Mouse (Mus musculus) hindbrain, embryonic 14.5 days (tissue): ENCODE data around the gene 2210016L21Rik. TPM values are rescaled to one million over a fixed set of nuclear protein-coding genes. Genes with fewer than 3 reads are reported as not detected.
A peak's percentile ranks its signal among the peaks of the same experiment; 100 is the strongest.

Source experiments
- ATAC-seq: fragments of 200-750 bp; cut with Nextera tagmentation; 2 replicates; pipeline ENCODE4 v1.8.0; 2017; ENCODE audit warnings: moderate number of reproducible peaks, mild to moderate bottlenecking, moderate TSS enrichment, moderate library complexity; ENCODE audit not compliant: low FRiP score
- DNase-seq: peaks from one replicate; pipeline ENCODE4 v3.0.0-alpha.2; 2015; ENCODE audit warnings: low spot score
- H3K27ac ChIP-seq: fragments of 300-500 bp; sonication (generic); 2 replicates; pipeline ENCODE4 v1.5.1; 2014; ENCODE audit warnings: mild to moderate bottlenecking, moderate library complexity
- H3K27me3 ChIP-seq: fragments of 300-500 bp; sonication (generic); 2 replicates; pipeline ENCODE4 v1.6.1; 2014; ENCODE audit warnings: mild to moderate bottlenecking, low read length, mixed read lengths; ENCODE audit not compliant: control insufficient read depth, insufficient read depth
- H3K36me3 ChIP-seq: fragments of 300-500 bp; sonication (generic); replicated peaks from 2 replicates; pipeline ENCODE4 v1.6.1; 2014; ENCODE audit not compliant: control insufficient read depth, insufficient read depth
- H3K4me1 ChIP-seq: fragments of 300-500 bp; sonication (generic); replicated peaks from 2 replicates; pipeline ENCODE4 v1.6.1; 2014; ENCODE audit warnings: antibody characterized with exemption, low read length, mixed read lengths; ENCODE audit not compliant: control insufficient read depth, insufficient read depth
- H3K4me2 ChIP-seq: fragments of 300-500 bp; sonication (generic); replicated peaks from 2 replicates; pipeline ENCODE4 v1.6.1; 2014; ENCODE audit warnings: mild to moderate bottlenecking, moderate library complexity
- H3K4me3 ChIP-seq: fragments of 300-500 bp; sonication (generic); replicated peaks from 2 replicates; pipeline ENCODE4 v1.5.1; 2014; ENCODE audit warnings: mild to moderate bottlenecking, low read length
- H3K9ac ChIP-seq: fragments of 300-500 bp; sonication (generic); 2 replicates; pipeline ENCODE4 v1.6.1; 2014
- H3K9me3 ChIP-seq: fragments of 300-500 bp; sonication (generic); 2 replicates; pipeline ENCODE4 v1.6.1; 2016; ENCODE audit warnings: low read length; ENCODE audit not compliant: control insufficient read depth
- WGBS: fragments of 180-500 bp; shearing (Covaris S2); extraction: QIAGEN DNeasy Blood & Tissue Kit; methylation state at CpG from one replicate; pipeline ENCODE4 v1.1.7; 2014; 5-methylcytosine and 5-hydroxymethylcytosine counted together
- polyA plus RNA-seq: library from polyadenylated mRNA; unstranded; fragments of >200 nt; fragmentation: Nextera tagmentation; extraction: Ambion mirVana; gene quantifications from 2 replicates; pipeline ENCODE4 v1.2.1, GENCODE M21; 2014

2210016L21Rik gene
- polyA plus RNA-seq, 1 experiment from 2014 or later = 135 TPM

GRCm38 (mm10) chr5:114969609-114970215, 27.8 kb downstream of the 2210016L21Rik start:
- Histone ChIP-seq H3K9me3 (no peaks in the 10 kb centered on the region), H3K9ac (no peak overlapping the region), H3K27me3 (peaks cover 12% of the 10 kb centered on the region; the same call in 1 of the 2 replicates), H3K27ac (no peak overlapping the region), H3K36me3 (no peaks in the 10 kb centered on the region), H3K4me3 (no peak overlapping the region), H3K4me2 (no peak overlapping the region), H3K4me1 (no peaks in the 10 kb centered on the region)
- DNase-seq = no peak
- no peak for ATAC-seq
- WGBS = 46% methylated on average over 13 of the region's 13 CpGs

GRCm38 (mm10) chr5:114970824-114971227, 28.9 kb downstream of the 2210016L21Rik start, which contains the start of gene Hnf1a:
Gene Hnf1a, minus strand, starts transcription at chr5:114971094.
- peaks cover 12% of the 10 kb centered on the region; the same call in 1 of the 2 replicates for H3K27me3 ChIP-seq
- H3K9ac ChIP-seq = no peak within 1 kb of the TSS
- DNase-seq (no peak), ATAC-seq (no peak)
- WGBS = 75% methylated on average over 17 of the region's 17 CpGs
- no peaks in the 10 kb centered on the region for H3K4me1 ChIP-seq
- no peaks in the 10 kb centered on the region for H3K36me3 ChIP-seq
- H3K4me3 ChIP-seq = no peak within 1 kb of the TSS
- H3K4me2 ChIP-seq = no peak within 1 kb of the TSS
- H3K27ac ChIP-seq = no peak within 1 kb of the TSS
- H3K9me3 ChIP-seq = no peaks in the 10 kb centered on the region

GRCm38 (mm10) chr5:114972201-114972600, 30.2 kb downstream of the 2210016L21Rik start:
- WGBS = 81% methylated on average over 9 of the region's 9 CpGs

GRCm38 (mm10) chr5:114973131-114973530, 31.2 kb downstream of the 2210016L21Rik start:
- Histone ChIP-seq H3K27me3 (peaks cover 8% of the 10 kb centered on the region; the same call in 1 of the 2 replicates), H3K27ac (no peak overlapping the region), H3K4me1 (no peaks in the 10 kb centered on the region), H3K36me3 (no peaks in the 10 kb centered on the region), H3K4me3 (no peak overlapping the region), H3K4me2 (no peak overlapping the region), H3K9ac (no peak overlapping the region), H3K9me3 (no peaks in the 10 kb centered on the region)
- DNase-seq = no peak
- 84% methylated on average over 8 of the region's 8 CpGs for WGBS
- no peak for ATAC-seq

More at GRCm38 (mm10) chr5:114972201-114972600, 30.2 kb downstream of the 2210016L21Rik start:
- DNase-seq (no peak), ATAC-seq (no peak)
- H3K9ac ChIP-seq = no peak overlapping the region
- H3K27me3 ChIP-seq = peaks cover 12% of the 10 kb centered on the region; the same call in 1 of the 2 replicates
- H3K4me3 ChIP-seq = no peak overlapping the region
- H3K4me1 ChIP-seq = no peaks in the 10 kb centered on the region
- H3K36me3 ChIP-seq = no peaks in the 10 kb centered on the region
- H3K9me3 ChIP-seq = no peaks in the 10 kb centered on the region
- no peak overlapping the region for H3K4me2 ChIP-seq
- H3K27ac ChIP-seq = no peak overlapping the region

GRCm38 (mm10) chr5:114976935-114977334, 35.0 kb downstream of the 2210016L21Rik start:
- no peak overlapping the region for H3K27ac ChIP-seq

GRCm38 (mm10) chr5:114978473-114978872, 36.5 kb downstream of the 2210016L21Rik start:
- H3K9me3 ChIP-seq = no peaks in the 10 kb centered on the region
- no peak for DNase-seq
- no peaks in the 10 kb centered on the region for H3K4me1 ChIP-seq
- H3K27me3 ChIP-seq = no peaks in the 10 kb centered on the region
- no peak overlapping the region for H3K4me2 ChIP-seq
- WGBS = 70% methylated on average over 11 of the region's 11 CpGs
- no peak for ATAC-seq
- H3K4me3 ChIP-seq = no peak overlapping the region
- H3K36me3 ChIP-seq = no peaks in the 10 kb centered on the region
- peak overlapping the region; percentile 11; the same call in 1 of the 2 replicates for H3K9ac ChIP-seq
- no peak overlapping the region for H3K27ac ChIP-seq

More at GRCm38 (mm10) chr5:114976935-114977334, 35.0 kb downstream of the 2210016L21Rik start:
- ATAC-seq (no peak), DNase-seq (no peak)
- Histone ChIP-seq H3K9me3 (no peaks in the 10 kb centered on the region), H3K4me1 (no peaks in the 10 kb centered on the region), H3K27me3 (no peaks in the 10 kb centered on the region), H3K4me3 (no peak overlapping the region), H3K9ac (no peak overlapping the region), H3K36me3 (no peaks in the 10 kb centered on the region), H3K4me2 (no peak overlapping the region)

GRCm38 (mm10) chr5:114978888-114979249, 36.9 kb downstream of the 2210016L21Rik start:
- no peak overlapping the region for H3K27ac ChIP-seq
- H3K4me2 ChIP-seq = peak overlapping the region; percentile 60
- no peaks in the 10 kb centered on the region for H3K4me1 ChIP-seq
- no peaks in the 10 kb centered on the region for H3K36me3 ChIP-seq
- no peaks in the 10 kb centered on the region for H3K27me3 ChIP-seq
- peak overlapping the region; percentile 15 for H3K4me3 ChIP-seq
- H3K9me3 ChIP-seq = no peaks in the 10 kb centered on the region
- 7% methylated on average over 6 of the region's 6 CpGs for WGBS
- peak; percentile 53; the same call in 1 of the 2 replicates for ATAC-seq
- DNase-seq = peak; percentile 30
- 0 out of 2 replicates have a peak overlapping the region, but pooled peaks have one; percentile 11 for H3K9ac ChIP-seq

- H3K36me3 ChIP-seq = no peaks in the 10 kb centered on the region
- peak overlapping the region; percentile 22 for H3K9ac ChIP-seq
- ATAC-seq (peak; percentile 31; the same call in 1 of the 2 replicates), DNase-seq (peak; percentile 83)
- H3K4me2 ChIP-seq = peak overlapping the region; percentile 60
- WGBS = 13% methylated on average over 32 of the region's 32 CpGs
- no peaks in the 10 kb centered on the region for H3K4me1 ChIP-seq
- H3K4me3 ChIP-seq = peak overlapping the region; percentile 15
- no peaks in the 10 kb centered on the region for H3K27me3 ChIP-seq
- no peak overlapping the region for H3K27ac ChIP-seq
- H3K9me3 ChIP-seq = no peaks in the 10 kb centered on the region
Observed at GRCm38 (mm10) chr5:114979250-114980121, 37.5 kb downstream of the 2210016L21Rik start.

- Histone ChIP-seq H3K4me2 (peak overlapping the region; percentile 60), H3K9me3 (no peaks in the 10 kb centered on the region), H3K4me1 (no peaks in the 10 kb centered on the region), H3K27ac (no peak overlapping the region), H3K36me3 (no peaks in the 10 kb centered on the region), H3K27me3 (no peaks in the 10 kb centered on the region), H3K4me3 (peak overlapping the region; percentile 15), H3K9ac (peak overlapping the region; percentile 22)
- no peak for ATAC-seq
- WGBS = 30% methylated on average over 16 of the region's 16 CpGs
- no peak for DNase-seq
Observed at GRCm38 (mm10) chr5:114980122-114980748, 38.3 kb downstream of the 2210016L21Rik start.
